Mouse (Mus musculus): ENCODE measurements around the gene Elfn2. TPM values are rescaled to one million over a fixed set of nuclear protein-coding genes. Genes with fewer than 3 reads are reported as not detected.
A peak's percentile ranks its signal among the peaks of the same experiment; 100 is the strongest.

Gene Elfn2
- polyA plus RNA-seq, 1 experiment, result 0.35 TPM

- H3K4me3 ChIP-seq (ENCODE audit: low read depth, low read length), result no peak overlapping the region
- H3K27me3 ChIP-seq (ENCODE audit: control insufficient read depth, insufficient read depth, low read length), result no peaks in the 10 kb centered on the region
- no peaks in the 10 kb centered on the region; the same call in 1 of the 2 replicates for H3K4me1 ChIP-seq (ENCODE audit: control insufficient read depth, insufficient read depth, insufficient read length, low read length)
- no peak for TF ChIP-seq CTCF (IDR thresholded peaks at IDR 0.05; ENCODE audit: extremely low read depth, insufficient read length, insufficient replicate concordance, low read depth, low read length)
- TF ChIP-seq POLR2A (IDR thresholded peaks at IDR 0.05; ENCODE audit: low read depth, low read length), result no peak
- no peaks in the 10 kb centered on the region for H3K36me3 ChIP-seq (ENCODE audit: control insufficient read depth, insufficient read depth, low read length)
- WGBS, result 70% methylated on average over 3 of the region's 3 CpGs
- no peak overlapping the region for H3K27ac ChIP-seq (ENCODE audit: insufficient read depth, low read depth, low read length)
Observed at GRCm38 (mm10) chr15:78624961-78625360, 93.6 kb downstream of the Elfn2 start.

- TF ChIP-seq POLR2A (IDR thresholded peaks at IDR 0.05; ENCODE audit: low read depth, low read length) (no peak), CTCF (IDR thresholded peaks at IDR 0.05; ENCODE audit: extremely low read depth, insufficient read length, insufficient replicate concordance, low read depth, low read length) (no peak)
- Histone ChIP-seq H3K36me3 (ENCODE audit: control insufficient read depth, insufficient read depth, low read length) (no peaks in the 10 kb centered on the region), H3K4me1 (ENCODE audit: control insufficient read depth, insufficient read depth, insufficient read length, low read length) (no peaks in the 10 kb centered on the region; the same call in 1 of the 2 replicates), H3K27me3 (ENCODE audit: control insufficient read depth, insufficient read depth, low read length) (no peaks in the 10 kb centered on the region), H3K4me3 (ENCODE audit: low read depth, low read length) (no peak overlapping the region), H3K27ac (ENCODE audit: insufficient read depth, low read depth, low read length) (no peak overlapping the region)
- 40% methylated on average over 13 of the region's 13 CpGs for WGBS
Observed at GRCm38 (mm10) chr15:78624431-78624950, 94.1 kb downstream of the Elfn2 start.

- Histone ChIP-seq H3K4me3 (ENCODE audit: low read depth, low read length) (no peak overlapping the region), H3K36me3 (ENCODE audit: control insufficient read depth, insufficient read depth, low read length) (no peaks in the 10 kb centered on the region), H3K27ac (ENCODE audit: insufficient read depth, low read depth, low read length) (no peak overlapping the region), H3K27me3 (ENCODE audit: control insufficient read depth, insufficient read depth, low read length) (no peaks in the 10 kb centered on the region), H3K4me1 (ENCODE audit: control insufficient read depth, insufficient read depth, insufficient read length, low read length) (no peaks in the 10 kb centered on the region; the same call in 1 of the 2 replicates)
- WGBS, result 19% methylated on average over 5 of the region's 5 CpGs
- TF ChIP-seq CTCF (IDR thresholded peaks at IDR 0.05; ENCODE audit: extremely low read depth, insufficient read length, insufficient replicate concordance, low read depth, low read length) (peak; percentile 90), POLR2A (IDR thresholded peaks at IDR 0.05; ENCODE audit: low read depth, low read length) (no peak)
Observed at GRCm38 (mm10) chr15:78623426-78623825, 95.1 kb downstream of the Elfn2 start.

Other genes with a start within 250 kb of the Elfn2 start
- 7.2 and 11.8 TPM in 2 replicates for gene Il2rb, start 223.5 kb downstream of the Elfn2 start, polyA plus RNA-seq (2012; rRNA removed)
- gene C1qtnf6, start 187.4 kb downstream of the Elfn2 start, polyA plus RNA-seq (2012; rRNA removed), result 7.9 and 8.1 TPM in 2 replicates
- 0.44 and 1.4 TPM in 2 replicates for gene Sstr3, start 174.1 kb downstream of the Elfn2 start, polyA plus RNA-seq (2012; rRNA removed)
- gene Rac2, start 146.0 kb downstream of the Elfn2 start, polyA plus RNA-seq (2012; rRNA removed), result 37.0 and 136 TPM in 2 replicates
- 11.2 and 12.7 TPM in 2 replicates for gene Cyth4, start 121.7 kb downstream of the Elfn2 start, polyA plus RNA-seq (2012; rRNA removed)
- gene Mfng, start 54.7 kb upstream of the Elfn2 start, polyA plus RNA-seq (2012; rRNA removed), result 4.7 and 7.9 TPM in 2 replicates
- gene Card10, start 84.3 kb upstream of the Elfn2 start, polyA plus RNA-seq (2012; rRNA removed), result 15.8 and 28.3 TPM in 2 replicates
- 18.9 and 26.0 TPM in 2 replicates for gene Cdc42ep1, start 123.9 kb upstream of the Elfn2 start, polyA plus RNA-seq (2012; rRNA removed)
- 637 and 2,134 TPM in 2 replicates for gene Lgals2, start 136.8 kb upstream of the Elfn2 start, polyA plus RNA-seq (2012; rRNA removed)
- 62.5 and 105 TPM in 2 replicates for gene Gga1, start 158.4 kb upstream of the Elfn2 start, polyA plus RNA-seq (2012; rRNA removed)
- 0.13 TPM in 1 of 2 replicates, not detected in the other for gene Gm49510, start 180.9 kb upstream of the Elfn2 start, polyA plus RNA-seq (2012; rRNA removed)
- 41.3 and 48.8 TPM in 2 replicates for gene Sh3bp1, start 181.0 kb upstream of the Elfn2 start, polyA plus RNA-seq (2012; rRNA removed)
- 3.9 and 4.2 TPM in 2 replicates for gene Pdxp, start 195.1 kb upstream of the Elfn2 start, polyA plus RNA-seq (2012; rRNA removed)
- gene Lgals1, start 208.0 kb upstream of the Elfn2 start, polyA plus RNA-seq (2012; rRNA removed), result 51.7 and 77.0 TPM in 2 replicates
- gene Nol12, start 216.2 kb upstream of the Elfn2 start, polyA plus RNA-seq (2012; rRNA removed), result 7.3 and 11.7 TPM in 2 replicates
- gene Triobp, start 229.0 kb upstream of the Elfn2 start, polyA plus RNA-seq (2012; rRNA removed), result 43.3 and 123 TPM in 2 replicates